Mouse (Mus musculus): ENCODE data around the gene Dnmt3a.

The Dnmt3a gene

GRCm38 (mm10) chr12:3884892-3885493 lies 79.2 kb downstream of the Dnmt3a start:
- DNase-seq (ENCODE audit: low spot score) = no peak

- no peak for DNase-seq (ENCODE audit: low spot score)
Observed at GRCm38 (mm10) chr12:3886601-3887000, 80.8 kb downstream of the Dnmt3a start.

- DNase-seq (ENCODE audit: low spot score) = no peak
Observed at GRCm38 (mm10) chr12:3887515-3888325, 81.9 kb downstream of the Dnmt3a start.

- DNase-seq (ENCODE audit: low spot score) = no peak
Observed at GRCm38 (mm10) chr12:3889875-3890635, 84.2 kb downstream of the Dnmt3a start.

- no peak for DNase-seq (ENCODE audit: low spot score)
Observed at GRCm38 (mm10) chr12:3890753-3891751, 85.2 kb downstream of the Dnmt3a start.

GRCm38 (mm10) chr12:3891779-3892239 lies 86.0 kb downstream of the Dnmt3a start:
- DNase-seq (ENCODE audit: low spot score) = no peak

GRCm38 (mm10) chr12:3892240-3893059 lies 86.6 kb downstream of the Dnmt3a start:
- DNase-seq (ENCODE audit: low spot score) = no peak

- no peak for DNase-seq (ENCODE audit: low spot score)
Observed at GRCm38 (mm10) chr12:3893335-3893734, 87.5 kb downstream of the Dnmt3a start.

- no peak for DNase-seq (ENCODE audit: low spot score)
Observed at GRCm38 (mm10) chr12:3894525-3894924, 88.7 kb downstream of the Dnmt3a start.

GRCm38 (mm10) chr12:3897057-3897545 lies 91.3 kb downstream of the Dnmt3a start:
- DNase-seq (ENCODE audit: low spot score) = no peak

- no peak for DNase-seq (ENCODE audit: low spot score)
Observed at GRCm38 (mm10) chr12:3898811-3899210, 93.0 kb downstream of the Dnmt3a start.

GRCm38 (mm10) chr12:3905436-3905835 lies 99.6 kb downstream of the Dnmt3a start:
- no peak for DNase-seq (ENCODE audit: low spot score)

- no peak for DNase-seq (ENCODE audit: low spot score)
Observed at GRCm38 (mm10) chr12:3906308-3906707, 100.5 kb downstream of the Dnmt3a start.

- DNase-seq (ENCODE audit: low spot score) = no peak
Observed at GRCm38 (mm10) chr12:3907008-3907407, 101.2 kb downstream of the Dnmt3a start.

GRCm38 (mm10) chr12:3907418-3907817 lies 101.6 kb downstream of the Dnmt3a start:
- no peak for DNase-seq (ENCODE audit: low spot score)

GRCm38 (mm10) chr12:3910466-3911093 lies 104.8 kb downstream of the Dnmt3a start:
- no peak for DNase-seq (ENCODE audit: low spot score)

GRCm38 (mm10) chr12:3911831-3912348 lies 106.1 kb downstream of the Dnmt3a start:
- no peak for DNase-seq (ENCODE audit: low spot score)

GRCm38 (mm10) chr12:3915852-3916251 lies 110.0 kb downstream of the Dnmt3a start:
- DNase-seq (ENCODE audit: low spot score) = no peak

- DNase-seq (ENCODE audit: low spot score) = no peak
Observed at GRCm38 (mm10) chr12:3917668-3918341, 112.0 kb downstream of the Dnmt3a start.
